ENCODE assay signal across 21 mouse cellular contexts in the genomic region with DNA sequence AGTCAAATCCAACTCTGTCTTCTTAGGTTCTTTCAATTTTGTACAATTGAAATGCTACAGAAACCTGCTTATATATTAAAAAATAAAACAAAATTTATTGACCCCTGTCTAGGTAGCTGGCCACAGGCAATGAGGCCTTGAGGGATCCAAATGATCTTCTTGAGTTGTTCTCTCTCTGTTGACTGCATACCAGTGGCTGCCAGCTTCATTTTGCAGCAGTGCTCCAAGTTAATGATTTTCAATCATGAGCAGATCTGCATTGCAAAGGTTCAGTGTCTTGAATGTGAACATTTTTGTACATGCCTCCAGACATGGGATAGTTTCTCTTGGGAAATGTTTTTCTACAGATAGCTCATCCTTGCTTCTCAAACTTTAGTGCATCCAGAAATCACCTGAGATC. TPM values are rescaled to one million over a fixed set of nuclear protein-coding genes. Genes with fewer than 3 reads are reported as not detected.
"Had no signal": no experiment of that assay in that cellular context is flagged by ENCODE, and none has a peak within 500 bp of the region (broad histone marks: within the 10 kb centered on the region; RNA-seq: fewer than 3 reads in every experiment).

No protein-coding gene starts in this region.

- H3K4me3 ChIP-seq: layer of hippocampus, adult 2 months; limb, embryonic 10.5 days; limb, embryonic 13.5 days; liver, embryonic 13.5 days; midbrain, embryonic 12.5 days; myocyte; neural tube, embryonic 13.5 days; stomach, embryonic 15.5 days had no signal

- H3K27ac ChIP-seq: hindbrain, postnatal 0 days; layer of hippocampus, adult 2 months; limb, embryonic 10.5 days; limb, embryonic 13.5 days; liver, embryonic 13.5 days; midbrain, embryonic 12.5 days; neural tube, embryonic 13.5 days; stomach, embryonic 15.5 days had no signal

- H3K4me2 ChIP-seq: limb, embryonic 13.5 days; liver, embryonic 13.5 days; midbrain, embryonic 12.5 days; neural tube, embryonic 13.5 days; stomach, embryonic 15.5 days had no signal

- H3K27me3 ChIP-seq: limb, embryonic 13.5 days; liver, embryonic 13.5 days; midbrain, embryonic 12.5 days; neural tube, embryonic 13.5 days; stomach, embryonic 15.5 days had no signal

- DNase-seq: layer of hippocampus, adult 9-11 months; liver; liver, embryonic 13.5 days; lung, adult 2 months; lung, postnatal 14 days; lung, postnatal 4 days; retina, postnatal 1 day; right cerebral cortex, postnatal 25 days; spleen, adult 18-20 months; thymus, postnatal 25 days had no signal

- H3K9me3 ChIP-seq: limb, embryonic 10.5 days; limb, embryonic 13.5 days; liver, embryonic 13.5 days; midbrain, embryonic 12.5 days; neural tube, embryonic 13.5 days; stomach, embryonic 15.5 days had no signal

- H3K4me1 ChIP-seq: limb, embryonic 10.5 days; limb, embryonic 13.5 days; liver, embryonic 13.5 days; midbrain, embryonic 12.5 days; neural tube, embryonic 13.5 days; stomach, embryonic 15.5 days had no signal

- H3K9ac ChIP-seq: limb, embryonic 13.5 days; liver, embryonic 13.5 days; midbrain, embryonic 12.5 days; neural tube, embryonic 13.5 days; stomach, embryonic 15.5 days had no signal

- ATAC-seq: hindbrain, postnatal 0 days; inflammation-experienced regulatory T-cells, adult 6 months; intestine, postnatal 0 days; midbrain, embryonic 16.5 days had no signal

- H3K36me3 ChIP-seq: limb, embryonic 10.5 days; limb, embryonic 13.5 days; liver, embryonic 13.5 days; midbrain, embryonic 12.5 days; neural tube, embryonic 13.5 days; stomach, embryonic 15.5 days had no signal

RNA-seq across cellular contexts. Expression of gene Gm37240, which starts 17.1 kb away (rescaled TPM):
- polyA plus RNA-seq: neural tube, embryonic 13.5 days had no signal
